Mouse (Mus musculus): ENCODE measurements around the gene Exoc3l4. TPM values are rescaled to one million over a fixed set of nuclear protein-coding genes. Genes with fewer than 3 reads are reported as not detected.

The Exoc3l4 gene
- total and polyA plus RNA-seq, 3 experiments: 0.04 to 0.17 TPM; not detected in 1

DNA sequence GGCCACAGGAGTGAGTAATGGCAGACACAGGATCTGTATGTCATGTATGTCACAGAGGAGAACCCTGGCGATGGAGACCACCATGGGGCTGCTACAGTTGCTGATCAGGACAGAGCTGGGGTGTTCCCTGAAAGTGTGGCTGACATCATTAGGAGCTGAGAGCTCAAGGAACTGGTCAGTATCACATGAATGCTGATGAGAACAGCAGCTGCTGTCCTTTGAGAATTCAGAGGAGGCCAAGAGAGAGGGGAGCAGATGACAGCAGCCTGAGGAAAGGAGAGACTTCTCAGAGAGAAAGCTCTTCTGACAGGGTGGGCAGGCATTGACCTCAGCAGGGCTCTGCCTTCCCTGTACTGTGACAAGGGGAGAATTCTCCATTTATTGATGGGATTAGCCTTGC is 40.9 kb downstream of the Exoc3l4 start:
- Histone ChIP-seq H3K27me3 (ENCODE audit: control insufficient read depth in 1 of 2, insufficient read depth in 2 of 2, low read length in 2 of 2) (peaks cover 2% of the 10 kb centered on the region in 2 experiments; a peak in 3 of 4 replicates), H3K4me1 (ENCODE audit: control insufficient read depth in 1 of 2, insufficient read depth in 2 of 2, low read length in 2 of 2) (no peaks in the 10 kb centered on the region), H3K27ac (ENCODE audit: control insufficient read depth, low read depth, low read length) (no peak overlapping the region), H3K79me2 (ENCODE audit: control insufficient read depth, insufficient read depth, low read length, poor library complexity) (no peaks in the 10 kb centered on the region), H3K9ac (ENCODE audit: control insufficient read depth, low read depth, low read length, poor library complexity, severe bottlenecking) (no peak overlapping the region), H3K36me3 (ENCODE audit: control insufficient read depth in 1 of 2, insufficient read depth in 2 of 2, low read length in 2 of 2) (no peaks in the 10 kb centered on the region; a peak in 1 of 4 replicates), H3K9me3 (replicated peaks; ENCODE audit: insufficient read depth, low read length) (no peaks in the 10 kb centered on the region), H3K4me3 (ENCODE audit: control insufficient read depth in 1 of 2, insufficient read depth in 1 of 2, low read depth in 2 of 2, low read length in 2 of 2) (no peak overlapping the region)
- DNase-seq (ENCODE audit: low read depth, low spot score): no peak
- TF ChIP-seq MAZ (IDR thresholded peaks at IDR 0.05; ENCODE audit: low read depth, low read length) (no peak), SIN3A (IDR thresholded peaks at IDR 0.05; ENCODE audit: low read length) (no peak), USF1 (IDR thresholded peaks at IDR 0.05; ENCODE audit: low read depth, low read length) (no peak), TBP (IDR thresholded peaks at IDR 0.05; ENCODE audit: low read depth, low read length) (no peak), MEF2A (IDR thresholded peaks at IDR 0.05; ENCODE audit: extremely low read depth, insufficient replicate concordance, low read depth, low read length, poor library complexity, severe bottlenecking) (no peak), USF2 (IDR thresholded peaks at IDR 0.05; ENCODE audit: borderline replicate concordance in 1 of 2, insufficient read depth in 1 of 2, low read depth in 1 of 2, low read length in 2 of 2) (no peak), CHD2 (IDR thresholded peaks at IDR 0.05; ENCODE audit: low read length) (no peak), SMC3 (IDR thresholded peaks at IDR 0.05; ENCODE audit: low read depth, low read length) (no peak), ZNF384 (IDR thresholded peaks at IDR 0.05; ENCODE audit: low read depth, low read length) (no peak), NELFE (IDR thresholded peaks at IDR 0.05; ENCODE audit: low read depth, low read length) (no peak), MYB (IDR thresholded peaks at IDR 0.05; ENCODE audit: low read depth, low read length) (no peak), POLR2AphosphoS2 (IDR thresholded peaks at IDR 0.05; ENCODE audit: low read length) (no peak), JUND (IDR thresholded peaks at IDR 0.05; ENCODE audit: low read depth, low read length) (no peak), HCFC1 (IDR thresholded peaks at IDR 0.05; ENCODE audit: low read depth, low read length) (no peak), MYC (IDR thresholded peaks at IDR 0.05; ENCODE audit: low read depth, low read length) (no peak), MAFK (IDR thresholded peaks at IDR 0.05; ENCODE audit: borderline replicate concordance, low read depth, low read length) (no peak), GABPA (IDR thresholded peaks at IDR 0.05; ENCODE audit: low read depth, low read length) (no peak), MXI1 (IDR thresholded peaks at IDR 0.05; ENCODE audit: low read depth, low read length) (no peak)

DNA sequence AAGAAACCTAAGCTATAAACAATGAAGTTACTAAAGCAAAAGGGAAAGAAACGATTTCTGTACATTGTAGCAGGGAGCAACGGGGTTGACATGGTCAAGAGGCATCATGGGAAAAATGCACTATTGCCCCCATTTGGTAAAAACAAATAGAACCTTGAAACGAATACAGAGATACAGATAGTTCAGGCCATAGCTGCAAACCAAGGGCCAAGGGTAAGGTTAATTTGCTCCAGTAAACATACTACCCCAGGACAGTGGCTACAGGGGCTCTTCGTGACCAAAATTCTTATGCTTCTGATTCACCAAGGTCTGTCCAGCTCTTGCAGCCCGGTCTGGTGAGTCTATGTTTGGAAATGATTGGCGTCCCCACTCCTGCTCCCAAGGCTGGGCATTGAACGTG is 46.8 kb downstream of the Exoc3l4 start:
- no peaks in the 10 kb centered on the region for H3K9me3 ChIP-seq (replicated peaks; ENCODE audit: insufficient read depth, low read length)
- DNase-seq (ENCODE audit: low read depth, low spot score): no peak
- H3K27ac ChIP-seq (ENCODE audit: control insufficient read depth, low read depth, low read length): no peak overlapping the region
- no peak overlapping the region for H3K4me3 ChIP-seq (ENCODE audit: control insufficient read depth in 1 of 2, insufficient read depth in 1 of 2, low read depth in 2 of 2, low read length in 2 of 2)
- no peaks in the 10 kb centered on the region for H3K36me3 ChIP-seq (ENCODE audit: control insufficient read depth in 1 of 2, insufficient read depth in 2 of 2, low read length in 2 of 2)
- no peaks in the 10 kb centered on the region for H3K79me2 ChIP-seq (ENCODE audit: control insufficient read depth, insufficient read depth, low read length, poor library complexity)
- TF ChIP-seq KAT2A (conservative IDR thresholded peaks at IDR 0.05; ENCODE audit: low read depth, low read length): no peak
- TF ChIP-seq MAZ (IDR thresholded peaks at IDR 0.05; ENCODE audit: low read depth, low read length): no peak
- no peak for TF ChIP-seq GATA1 (IDR thresholded peaks at IDR 0.05; ENCODE audit: low read depth, low read length)
- TF ChIP-seq EP300 (IDR thresholded peaks at IDR 0.05; ENCODE audit: low read depth in 1 of 2, low read length in 2 of 2): no peak
- TF ChIP-seq HCFC1 (IDR thresholded peaks at IDR 0.05; ENCODE audit: low read depth, low read length): no peak
- no peak for TF ChIP-seq SMC3 (IDR thresholded peaks at IDR 0.05; ENCODE audit: low read depth, low read length)
- no peak for TF ChIP-seq TCF12 (IDR thresholded peaks at IDR 0.05; ENCODE audit: low read depth, low read length)
- TF ChIP-seq ETS1 (IDR thresholded peaks at IDR 0.05; ENCODE audit: low read depth, low read length): no peak
- no peak for TF ChIP-seq UBTF (IDR thresholded peaks at IDR 0.05; ENCODE audit: borderline replicate concordance, insufficient read depth, low read depth, low read length)
- TF ChIP-seq MYB (IDR thresholded peaks at IDR 0.05; ENCODE audit: low read depth, low read length): no peak
- no peak for TF ChIP-seq MYC (IDR thresholded peaks at IDR 0.05; ENCODE audit: low read depth, low read length)
- no peak for TF ChIP-seq MAX (IDR thresholded peaks at IDR 0.05; ENCODE audit: low read length)
- no peak for TF ChIP-seq E2F4 (IDR thresholded peaks at IDR 0.05; ENCODE audit: borderline replicate concordance, low read depth, low read length)
- no peak for TF ChIP-seq ELF1 (IDR thresholded peaks at IDR 0.05; ENCODE audit: low read depth, low read length)
- no peak for TF ChIP-seq TAL1 (IDR thresholded peaks at IDR 0.05; ENCODE audit: low read length)
- H3K4me1 ChIP-seq (ENCODE audit: control insufficient read depth in 1 of 2, insufficient read depth in 2 of 2, low read length in 2 of 2): no peaks in the 10 kb centered on the region
- no peak overlapping the region for H3K9ac ChIP-seq (ENCODE audit: control insufficient read depth, low read depth, low read length, poor library complexity, severe bottlenecking)
- peaks cover 2 to 12% of the 10 kb centered on the region in 2 experiments for H3K27me3 ChIP-seq (ENCODE audit: control insufficient read depth in 1 of 2, insufficient read depth in 2 of 2, low read length in 2 of 2)
